ENCODE assay signal across 9 mouse cellular contexts in genomic region chrX:42361400-42362028, GRCm38 (mm10).
DNase-seq lines count a peak whose midpoint lies in the region; ATAC-seq and TF ChIP-seq lines count a peak whose summit lies in the region.
"Had no signal": no experiment of that assay in that cellular context is flagged by ENCODE, and none has a peak within 500 bp of the region (broad histone marks: within the 10 kb centered on the region; RNA-seq: fewer than 3 reads in every experiment).

No protein-coding gene starts in this region.

- H3K9me3 ChIP-seq in lung, embryonic 16.5 days (ENCODE audit: control insufficient read depth, low read length) = no peaks in the 10 kb centered on the region
- H3K9me3 ChIP-seq in lung, postnatal 0 days (ENCODE audit: low read length) = no peaks in the 10 kb centered on the region
- no peaks in the 10 kb centered on the region for H3K9me3 ChIP-seq in forebrain, embryonic 14.5 days (replicated peaks; ENCODE audit: control insufficient read depth, low read length)
- no peaks in the 10 kb centered on the region for H3K9me3 ChIP-seq in midbrain, embryonic 10.5 days (replicated peaks)

- no peaks in the 10 kb centered on the region for H3K36me3 ChIP-seq in lung, embryonic 16.5 days (ENCODE audit: control insufficient read depth, insufficient read depth, low read length)
- no peaks in the 10 kb centered on the region for H3K36me3 ChIP-seq in lung, postnatal 0 days (ENCODE audit: insufficient read depth, low read length)
- no peaks in the 10 kb centered on the region for H3K36me3 ChIP-seq in forebrain, embryonic 14.5 days (ENCODE audit: control insufficient read depth, insufficient read depth, low read length)
- no peaks in the 10 kb centered on the region for H3K36me3 ChIP-seq in midbrain, embryonic 10.5 days

- no peak for DNase-seq in lung, postnatal 0 days (ENCODE audit: low spot score)
- peak; percentile 91 for DNase-seq in forebrain, embryonic 14.5 days (ENCODE audit: low spot score)
- DNase-seq in midbrain, embryonic 10.5 days (ENCODE audit: low spot score) = peak; percentile 54
- DNase-seq in natural killer cell, adult 2 months (ENCODE audit: low spot score in 2 of 2) = no peak
- DNase-seq in cerebellum, adult 11-12 months = no peak
- DNase-seq in kidney, adult 11 months = no peak
- DNase-seq in gastrocnemius, postnatal 4 days (ENCODE audit: low spot score in 2 of 2) = no peak
- DNase-seq: heart, postnatal 14 days had no signal

- no peak overlapping the region for H3K9ac ChIP-seq in lung, embryonic 16.5 days (ENCODE audit: low read length)
- H3K9ac ChIP-seq in lung, postnatal 0 days (replicated peaks; ENCODE audit: low read depth) = no peak overlapping the region
- H3K9ac ChIP-seq in forebrain, embryonic 14.5 days (ENCODE audit: low read length) = peak overlapping the region; percentile 35; the same call in 1 of the 2 replicates

- H3K4me3 ChIP-seq in lung, embryonic 16.5 days (ENCODE audit: low read length) = no peak overlapping the region
- H3K4me3 ChIP-seq in lung, postnatal 0 days (ENCODE audit: low read depth, low read length) = no peak overlapping the region
- no peak overlapping the region for H3K4me3 ChIP-seq in forebrain, embryonic 14.5 days (ENCODE audit: low read depth, low read length)
- peak overlapping the region; percentile 35 for H3K4me3 ChIP-seq in midbrain, embryonic 10.5 days

- whole genome bisulfite sequencing in lung, embryonic 16.5 days = 42% methylated on average over 15 of the region's 15 CpGs
- 45% methylated on average over 15 of the region's 15 CpGs for WGBS in lung, postnatal 0 days
- 25% methylated on average over 15 of the region's 15 CpGs for WGBS in forebrain, embryonic 14.5 days
- 25% methylated on average over 15 of the region's 15 CpGs for WGBS in midbrain, embryonic 10.5 days

- H3K4me1 ChIP-seq in lung, embryonic 16.5 days (replicated peaks; ENCODE audit: control insufficient read depth, insufficient read depth, low read length) = no peaks in the 10 kb centered on the region
- H3K4me1 ChIP-seq in lung, postnatal 0 days (ENCODE audit: insufficient read depth, low read depth, low read length) = no peaks in the 10 kb centered on the region
- H3K4me1 ChIP-seq in forebrain, embryonic 14.5 days (ENCODE audit: control insufficient read depth, insufficient read depth, low read length) = no peaks in the 10 kb centered on the region; the same call in 1 of the 2 replicates
- H3K4me1 ChIP-seq in midbrain, embryonic 10.5 days = peaks cover 23% of the 10 kb centered on the region

- H3K27ac ChIP-seq in lung, embryonic 16.5 days (ENCODE audit: low read length) = no peak overlapping the region
- no peak overlapping the region for H3K27ac ChIP-seq in lung, postnatal 0 days (ENCODE audit: low read length)
- H3K27ac ChIP-seq in forebrain, embryonic 14.5 days (ENCODE audit: low read depth, low read length) = peak overlapping the region; percentile 86
- H3K27ac ChIP-seq in midbrain, embryonic 10.5 days (replicated peaks) = peak overlapping the region; percentile 82

- no peak overlapping the region for H3K4me2 ChIP-seq in lung, embryonic 16.5 days (ENCODE audit: low read depth, low read length)
- H3K4me2 ChIP-seq in lung, postnatal 0 days (replicated peaks; ENCODE audit: low read depth, low read length) = no peak overlapping the region
- peak overlapping the region; percentile 45 for H3K4me2 ChIP-seq in forebrain, embryonic 14.5 days (ENCODE audit: low read length)

- ATAC-seq in lung, embryonic 16.5 days (ENCODE audit: low read depth) = peak; percentile 52; the same call in 1 of the 2 replicates
- ATAC-seq in lung, postnatal 0 days = no peak
- peak; percentile 87 for ATAC-seq in forebrain, embryonic 14.5 days

- TF ChIP-seq EP300 in lung, postnatal 0 days (IDR thresholded peaks at IDR 0.05) = no peak

- no peaks in the 10 kb centered on the region for H3K27me3 ChIP-seq in lung, embryonic 16.5 days (ENCODE audit: control insufficient read depth, insufficient read depth, low read depth, low read length)
- H3K27me3 ChIP-seq in lung, postnatal 0 days (replicated peaks; ENCODE audit: insufficient read depth, low read length) = no peaks in the 10 kb centered on the region
- H3K27me3 ChIP-seq in forebrain, embryonic 14.5 days (replicated peaks; ENCODE audit: control insufficient read depth, insufficient read depth, low read length) = no peaks in the 10 kb centered on the region
- peaks cover 8% of the 10 kb centered on the region; the same call in 1 of the 2 replicates for H3K27me3 ChIP-seq in midbrain, embryonic 10.5 days (ENCODE audit: low read depth, poor library complexity, severe bottlenecking)

- no peak for TF ChIP-seq CTCF in lung, postnatal 0 days (IDR thresholded peaks at IDR 0.05)

Comparison
In these comparisons a context has a peak if more than half of its experiments do, and no peak if none do; other contexts are left out.
1. H3K27ac ChIP-seq: peak in forebrain, embryonic 14.5 days (single experiment) and midbrain, embryonic 10.5 days (single experiment); none in lung, embryonic 16.5 days (single experiment) and lung, postnatal 0 days (single experiment).
2. DNase-seq: peak in forebrain, embryonic 14.5 days (single experiment) and midbrain, embryonic 10.5 days (single experiment); none in lung, postnatal 0 days (single experiment), natural killer cell, adult 2 months (0 of 2), cerebellum, adult 11-12 months (single experiment), kidney, adult 11 months (single experiment) and gastrocnemius, postnatal 4 days (0 of 2).